ENCODE assay signal across 14 mouse cellular contexts in the genomic region with DNA sequence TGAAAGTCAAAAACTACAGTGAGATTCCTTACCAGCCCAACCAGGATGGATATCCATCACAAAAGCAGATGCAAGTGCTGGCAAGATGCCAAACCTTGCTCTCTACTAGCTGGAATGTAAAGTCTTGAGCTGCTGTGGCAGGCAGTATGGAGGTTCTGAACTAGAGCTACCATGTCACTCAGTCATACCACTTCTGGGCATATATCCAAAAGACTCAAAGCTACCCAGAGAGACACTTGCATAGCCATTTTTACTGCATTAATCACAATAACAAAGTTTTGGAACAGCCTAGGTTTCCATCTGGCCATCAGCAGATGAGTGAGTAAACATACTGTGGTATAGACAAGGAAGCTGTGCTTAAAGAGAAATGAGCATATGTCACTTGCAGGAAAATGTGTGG. TPM values are rescaled to one million over a fixed set of nuclear protein-coding genes. Genes with fewer than 3 reads are reported as not detected.
A peak's percentile ranks its signal among the peaks of the same experiment; 100 is the strongest.
DNase-seq lines count a peak whose midpoint lies in the region; ATAC-seq lines count a peak whose summit lies in the region.
"Had no signal": no experiment of that assay in that cellular context is flagged by ENCODE, and none has a peak within 500 bp of the region (broad histone marks: within the 10 kb centered on the region; RNA-seq: fewer than 3 reads in every experiment).

No protein-coding gene starts in this region.

- no peak overlapping the region for H3K9ac ChIP-seq in forebrain, embryonic 15.5 days (replicated peaks)
- no peak overlapping the region for H3K9ac ChIP-seq in forebrain, embryonic 11.5 days (ENCODE audit: low read length)
- H3K9ac ChIP-seq in midbrain, embryonic 14.5 days (replicated peaks; ENCODE audit: low read length): no peak overlapping the region
- H3K9ac ChIP-seq in midbrain, embryonic 16.5 days (ENCODE audit: low read depth, low read length): no peak overlapping the region
- H3K9ac ChIP-seq: embryonic facial prominence, embryonic 15.5 days; liver, postnatal 0 days had no signal

- no peak overlapping the region for H3K27ac ChIP-seq in forebrain, embryonic 15.5 days (replicated peaks)
- H3K27ac ChIP-seq in forebrain, embryonic 11.5 days (ENCODE audit: low read depth, low read length): no peak overlapping the region
- no peak overlapping the region for H3K27ac ChIP-seq in midbrain, embryonic 14.5 days (replicated peaks; ENCODE audit: low read depth, low read length)
- H3K27ac ChIP-seq in midbrain, embryonic 16.5 days (ENCODE audit: low read length): no peak overlapping the region
- H3K27ac ChIP-seq: embryonic facial prominence, embryonic 15.5 days had no signal

- H3K4me3 ChIP-seq in forebrain, embryonic 15.5 days: no peak overlapping the region
- no peak overlapping the region for H3K4me3 ChIP-seq in forebrain, embryonic 11.5 days (ENCODE audit: low read depth, low read length)
- H3K4me3 ChIP-seq in midbrain, embryonic 14.5 days (replicated peaks; ENCODE audit: low read depth, low read length): no peak overlapping the region
- no peak overlapping the region for H3K4me3 ChIP-seq in midbrain, embryonic 16.5 days (ENCODE audit: low read depth, low read length)
- H3K4me3 ChIP-seq: embryonic facial prominence, embryonic 15.5 days had no signal

- H3K4me2 ChIP-seq in forebrain, embryonic 15.5 days (replicated peaks): no peak overlapping the region
- no peak overlapping the region for H3K4me2 ChIP-seq in forebrain, embryonic 11.5 days (ENCODE audit: low read depth, low read length, severe bottlenecking)
- H3K4me2 ChIP-seq in midbrain, embryonic 14.5 days (ENCODE audit: low read length): no peak overlapping the region
- no peak overlapping the region for H3K4me2 ChIP-seq in midbrain, embryonic 16.5 days (ENCODE audit: low read length)
- H3K4me2 ChIP-seq: embryonic facial prominence, embryonic 15.5 days had no signal

- H3K4me1 ChIP-seq in forebrain, embryonic 15.5 days: no peaks in the 10 kb centered on the region
- H3K4me1 ChIP-seq in forebrain, embryonic 11.5 days (replicated peaks; ENCODE audit: control insufficient read depth, insufficient read depth, low read length): no peaks in the 10 kb centered on the region
- H3K4me1 ChIP-seq in midbrain, embryonic 14.5 days (ENCODE audit: control insufficient read depth, insufficient read depth, low read length): no peaks in the 10 kb centered on the region
- no peaks in the 10 kb centered on the region for H3K4me1 ChIP-seq in midbrain, embryonic 16.5 days (ENCODE audit: control insufficient read depth, insufficient read depth, low read length)
- H3K4me1 ChIP-seq: embryonic facial prominence, embryonic 15.5 days had no signal

- H3K36me3 ChIP-seq in forebrain, embryonic 15.5 days: no peaks in the 10 kb centered on the region
- H3K36me3 ChIP-seq in forebrain, embryonic 11.5 days (ENCODE audit: control insufficient read depth, insufficient read depth, low read length): no peaks in the 10 kb centered on the region
- H3K36me3 ChIP-seq in midbrain, embryonic 14.5 days (ENCODE audit: control insufficient read depth, insufficient read depth, low read length): no peaks in the 10 kb centered on the region
- no peaks in the 10 kb centered on the region for H3K36me3 ChIP-seq in midbrain, embryonic 16.5 days (ENCODE audit: control insufficient read depth, insufficient read depth, low read length)
- H3K36me3 ChIP-seq: embryonic facial prominence, embryonic 15.5 days had no signal

- H3K27me3 ChIP-seq in forebrain, embryonic 15.5 days: no peaks in the 10 kb centered on the region
- no peaks in the 10 kb centered on the region for H3K27me3 ChIP-seq in forebrain, embryonic 11.5 days (ENCODE audit: control insufficient read depth, insufficient read depth, low read length)
- no peaks in the 10 kb centered on the region for H3K27me3 ChIP-seq in midbrain, embryonic 14.5 days (ENCODE audit: control insufficient read depth, insufficient read depth, low read length)
- no peaks in the 10 kb centered on the region for H3K27me3 ChIP-seq in midbrain, embryonic 16.5 days (ENCODE audit: control insufficient read depth, insufficient read depth, low read depth, low read length)
- H3K27me3 ChIP-seq: embryonic facial prominence, embryonic 15.5 days had no signal

- no peaks in the 10 kb centered on the region for H3K9me3 ChIP-seq in forebrain, embryonic 15.5 days
- H3K9me3 ChIP-seq in forebrain, embryonic 11.5 days (ENCODE audit: control insufficient read depth, low read length): no peaks in the 10 kb centered on the region
- H3K9me3 ChIP-seq in midbrain, embryonic 14.5 days (ENCODE audit: control insufficient read depth, low read length): no peaks in the 10 kb centered on the region
- H3K9me3 ChIP-seq in midbrain, embryonic 16.5 days (replicated peaks; ENCODE audit: control insufficient read depth, low read length, poor library complexity, severe bottlenecking): no peaks in the 10 kb centered on the region
- H3K9me3 ChIP-seq: embryonic facial prominence, embryonic 15.5 days had no signal

- ATAC-seq in forebrain, embryonic 15.5 days (replicated peaks): peak; percentile 51; the same call in 1 of the 2 replicates
- ATAC-seq in forebrain, embryonic 11.5 days (replicated peaks; ENCODE audit: low FRiP score): no peak
- no peak for ATAC-seq in midbrain, embryonic 14.5 days (ENCODE audit: low FRiP score, low TSS enrichment)
- ATAC-seq in midbrain, embryonic 16.5 days: no peak
- ATAC-seq in frontal cortex, adult (ENCODE audit: low TSS enrichment): no peak
- ATAC-seq: liver, postnatal 0 days had no signal

- no peak for DNase-seq in forebrain, embryonic 11.5 days (ENCODE audit: low spot score)
- peak; percentile 7 for DNase-seq in midbrain, embryonic 14.5 days
- DNase-seq in R1 (ENCODE audit: low read depth, low spot score): peak; percentile 74
- DNase-seq in layer of hippocampus, adult 9-11 months: peak; percentile 40
- no peak for DNase-seq in heart, adult 9 months (ENCODE audit: low spot score in 2 of 2)
- DNase-seq: adrenal gland, adult 2 months; gastrocnemius, postnatal 25 days; kidney, adult 9 months; liver, postnatal 0 days had no signal

RNA-seq across cellular contexts. Expression of a gene that starts 25.6 kb away (rescaled TPM):
- polyA plus RNA-seq in forebrain, embryonic 15.5 days (2015; fragmentation: Nextera tagmentation; extraction: Ambion mirVana): 4.4 and 5.1 TPM in 2 replicates
- 5.3 and 5.4 TPM in 2 replicates for polyA plus RNA-seq in forebrain, embryonic 11.5 days (2014; fragmentation: Nextera tagmentation; extraction: Ambion mirVana)
- 6.1 and 8.9 TPM in 2 replicates for polyA plus RNA-seq in midbrain, embryonic 14.5 days (2014; fragmentation: Nextera tagmentation; extraction: Ambion mirVana)
- polyA plus RNA-seq in midbrain, embryonic 16.5 days (2015; fragmentation: Nextera tagmentation; extraction: Ambion mirVana): 3.6 and 5.0 TPM in 2 replicates

RNA-seq across cellular contexts. Expression of a gene that starts 53.8 kb away (rescaled TPM):
- 0.65 and 0.95 TPM in 2 replicates for polyA plus RNA-seq in forebrain, embryonic 15.5 days (2015; fragmentation: Nextera tagmentation; extraction: Ambion mirVana)
- not detected in 2 replicates for polyA plus RNA-seq in forebrain, embryonic 11.5 days (2014; fragmentation: Nextera tagmentation; extraction: Ambion mirVana)
- 0.16 and 0.30 TPM in 2 replicates for polyA plus RNA-seq in midbrain, embryonic 14.5 days (2014; fragmentation: Nextera tagmentation; extraction: Ambion mirVana)
- polyA plus RNA-seq in midbrain, embryonic 16.5 days (2015; fragmentation: Nextera tagmentation; extraction: Ambion mirVana): 0.30 and 0.67 TPM in 2 replicates
- polyA plus RNA-seq: adrenal gland, adult 2 months; heart, postnatal 0 days; liver, postnatal 0 days had no signal

Comparison
In these comparisons a context has a peak if more than half of its experiments do, and no peak if none do; other contexts are left out.
1. DNase-seq: peak in midbrain, embryonic 14.5 days (single experiment), R1 (single experiment) and layer of hippocampus, adult 9-11 months (single experiment); none in forebrain, embryonic 11.5 days (single experiment) and heart, adult 9 months (0 of 2).